Comparison of ENCODE assay signal across 8 mouse cellular contexts in genomic region chr2:91069306-91070000, GRCm38 (mm10). TPM values are rescaled to one million over a fixed set of nuclear protein-coding genes. Genes with fewer than 3 reads are reported as not detected.
DNase-seq lines count a peak whose midpoint lies in the region; ATAC-seq lines count a peak whose summit lies in the region.

No protein-coding gene starts in this region.

- 7% methylated on average over 14 of the region's 14 CpGs for WGBS in hindbrain, embryonic 13.5 days
- 6% methylated on average over 14 of the region's 14 CpGs for WGBS in lung, embryonic 15.5 days

- H3K4me1 ChIP-seq in hindbrain, embryonic 13.5 days (replicated peaks), result peaks cover 36% of the 10 kb centered on the region
- H3K4me1 ChIP-seq in lung, embryonic 15.5 days, result peaks cover 21% of the 10 kb centered on the region

- DNase-seq in kidney, adult 18-20 months, result peak; percentile 42
- no peak for DNase-seq in kidney, adult 8-10 months
- DNase-seq in brain, adult 2 months (ENCODE audit: low read depth, low spot score), result peak; percentile 53
- DNase-seq in right cerebral cortex, adult 18-20 months, result no peak
- no peak for DNase-seq in thymus, adult 18-20 months

- peak; percentile 3; the same call in 1 of the 2 replicates for ATAC-seq in hindbrain, embryonic 13.5 days (ENCODE audit: low FRiP score)
- no peak for ATAC-seq in lung, embryonic 15.5 days (ENCODE audit: borderline replicate concordance, extremely low read depth, low FRiP score, low TSS enrichment)
- no peak; the same call in 1 of the 2 replicates for ATAC-seq in monocyte, adult 5-6 weeks (replicated peaks; ENCODE audit: insufficient number of reproducible peaks, low FRiP score, low TSS enrichment, poor library complexity, severe bottlenecking)

- H3K4me2 ChIP-seq in hindbrain, embryonic 13.5 days, result peak overlapping the region; percentile 85
- H3K4me2 ChIP-seq in lung, embryonic 15.5 days, result peak overlapping the region; percentile 78

- H3K27ac ChIP-seq in hindbrain, embryonic 13.5 days, result peak overlapping the region; percentile 86
- H3K27ac ChIP-seq in lung, embryonic 15.5 days, result peak overlapping the region; percentile 87

- H3K4me3 ChIP-seq in hindbrain, embryonic 13.5 days, result peak overlapping the region; percentile 73
- peak overlapping the region; percentile 60 for H3K4me3 ChIP-seq in lung, embryonic 15.5 days

- no peaks in the 10 kb centered on the region for H3K27me3 ChIP-seq in hindbrain, embryonic 13.5 days
- H3K27me3 ChIP-seq in lung, embryonic 15.5 days, result no peaks in the 10 kb centered on the region

- H3K9me3 ChIP-seq in hindbrain, embryonic 13.5 days, result no peaks in the 10 kb centered on the region
- H3K9me3 ChIP-seq in lung, embryonic 15.5 days, result no peaks in the 10 kb centered on the region

- peak overlapping the region; percentile 87 for H3K9ac ChIP-seq in hindbrain, embryonic 13.5 days
- H3K9ac ChIP-seq in lung, embryonic 15.5 days, result peak overlapping the region; percentile 65

- H3K36me3 ChIP-seq in hindbrain, embryonic 13.5 days, result peaks cover 22% of the 10 kb centered on the region
- H3K36me3 ChIP-seq in lung, embryonic 15.5 days, result peaks cover 22% of the 10 kb centered on the region

RNA-seq across cellular contexts. Expression of gene Slc39a13, which starts 0.8 kb away (rescaled TPM):
- polyA plus RNA-seq in hindbrain, embryonic 13.5 days (2015; fragmentation: Nextera tagmentation; extraction: Ambion mirVana), result 28.1 and 29.4 TPM in 2 replicates
- polyA plus RNA-seq in lung, embryonic 15.5 days (2015; fragmentation: Nextera tagmentation; extraction: Ambion mirVana), result 34.6 and 40.2 TPM in 2 replicates
- total RNA-seq in monocyte, adult 5-6 weeks (2017), result 15.6 to 33.3 TPM (median 26.7 TPM) in 3 replicates

RNA-seq across cellular contexts. Expression of gene Spi1, which starts 12.7 kb away (rescaled TPM):
- polyA plus RNA-seq in hindbrain, embryonic 13.5 days (2015; fragmentation: Nextera tagmentation; extraction: Ambion mirVana), result 3.5 and 3.9 TPM in 2 replicates
- 6.9 and 8.7 TPM in 2 replicates for polyA plus RNA-seq in lung, embryonic 15.5 days (2015; fragmentation: Nextera tagmentation; extraction: Ambion mirVana)
- 306 to 616 TPM (median 505 TPM) in 3 replicates for total RNA-seq in monocyte, adult 5-6 weeks (2017)

RNA-seq across cellular contexts. Expression of gene Psmc3, which starts 15.6 kb away (rescaled TPM):
- 238 and 241 TPM in 2 replicates for polyA plus RNA-seq in hindbrain, embryonic 13.5 days (2015; fragmentation: Nextera tagmentation; extraction: Ambion mirVana)
- polyA plus RNA-seq in lung, embryonic 15.5 days (2015; fragmentation: Nextera tagmentation; extraction: Ambion mirVana), result 254 and 278 TPM in 2 replicates
- 235 to 255 TPM (median 248 TPM) in 3 replicates for total RNA-seq in monocyte, adult 5-6 weeks (2017)

RNA-seq across cellular contexts. Expression of gene Rapsn, which starts 34.0 kb away (rescaled TPM):
- 0.99 and 1.6 TPM in 2 replicates for polyA plus RNA-seq in hindbrain, embryonic 13.5 days (2015; fragmentation: Nextera tagmentation; extraction: Ambion mirVana)
- 0.91 and 1.9 TPM in 2 replicates for polyA plus RNA-seq in lung, embryonic 15.5 days (2015; fragmentation: Nextera tagmentation; extraction: Ambion mirVana)
- 4.3 TPM in 1 of 3 replicates, not detected in the others for total RNA-seq in monocyte, adult 5-6 weeks (2017)

RNA-seq across cellular contexts. Expression of gene Mybpc3, which starts 48.5 kb away (rescaled TPM):
- 0.23 and 0.58 TPM in 2 replicates for polyA plus RNA-seq in hindbrain, embryonic 13.5 days (2015; fragmentation: Nextera tagmentation; extraction: Ambion mirVana)
- 18.8 and 22.3 TPM in 2 replicates for polyA plus RNA-seq in lung, embryonic 15.5 days (2015; fragmentation: Nextera tagmentation; extraction: Ambion mirVana)
- 1.4 to 5.2 TPM (median 3.7 TPM) in 3 replicates for total RNA-seq in monocyte, adult 5-6 weeks (2017)

Comparison
In these comparisons a context has a peak if more than half of its experiments do, and no peak if none do; other contexts are left out.
1. DNase-seq: peak in kidney, adult 18-20 months (single experiment) and brain, adult 2 months (single experiment); none in kidney, adult 8-10 months (0 of 2), right cerebral cortex, adult 18-20 months (single experiment) and thymus, adult 18-20 months (0 of 2).